Mouse (Mus musculus) midbrain, embryonic 12.5 days (tissue): Measurements from ENCODE around the gene Ppp6r1. TPM values are rescaled to one million over a fixed set of nuclear protein-coding genes. Genes with fewer than 3 reads are reported as not detected.

Experiments
- ATAC-seq: fragments of 200-750 bp; cut with Nextera tagmentation; 2 replicates; pipeline ENCODE4 v1.8.0; 2017; ENCODE audit warnings: low read depth, moderate TSS enrichment, moderate library complexity; ENCODE audit not compliant: low FRiP score
- H3K27ac ChIP-seq: fragments of 300-500 bp; sonication (generic); replicated peaks from 2 replicates; pipeline ENCODE4 v1.5.1; 2016; ENCODE audit warnings: mild to moderate bottlenecking
- H3K27me3 ChIP-seq: fragments of 300-500 bp; sonication (generic); 2 replicates; pipeline ENCODE4 v1.6.1; 2016; ENCODE audit warnings: mild to moderate bottlenecking
- H3K36me3 ChIP-seq: fragments of 300-500 bp; sonication (generic); 2 replicates; pipeline ENCODE4 v1.6.1; 2016
- H3K4me1 ChIP-seq: fragments of 300-500 bp; sonication (generic); 2 replicates; pipeline ENCODE4 v1.6.1; 2016
- H3K4me2 ChIP-seq: fragments of 300-500 bp; sonication (generic); replicated peaks from 2 replicates; pipeline ENCODE4 v1.6.1; 2016; ENCODE audit warnings: mild to moderate bottlenecking, moderate library complexity
- H3K4me3 ChIP-seq: fragments of 300-500 bp; sonication (generic); 2 replicates; pipeline ENCODE4 v1.5.1; 2016; ENCODE audit warnings: mild to moderate bottlenecking
- H3K9ac ChIP-seq: fragments of 300-500 bp; sonication (generic); replicated peaks from 2 replicates; pipeline ENCODE4 v1.6.1; 2016; ENCODE audit warnings: mild to moderate bottlenecking, moderate library complexity
- H3K9me3 ChIP-seq: fragments of 300-500 bp; sonication (generic); 2 replicates; pipeline ENCODE4 v1.6.1; 2016; ENCODE audit warnings: mild to moderate bottlenecking
- WGBS: fragments of 180-500 bp; shearing (Covaris S2); methylation state at CpG from one replicate; pipeline ENCODE4 v1.1.7; 2016; 5-methylcytosine and 5-hydroxymethylcytosine counted together
- polyA plus RNA-seq: library from polyadenylated mRNA; unstranded; fragments of >200 nt; fragmentation: Nextera tagmentation; extraction: Ambion mirVana; gene quantifications from 2 replicates; pipeline ENCODE4 v1.2.1, GENCODE M21; 2016

The Ppp6r1 gene
- 13.8 and 13.9 TPM in 2 replicates for polyA plus RNA-seq

DNA sequence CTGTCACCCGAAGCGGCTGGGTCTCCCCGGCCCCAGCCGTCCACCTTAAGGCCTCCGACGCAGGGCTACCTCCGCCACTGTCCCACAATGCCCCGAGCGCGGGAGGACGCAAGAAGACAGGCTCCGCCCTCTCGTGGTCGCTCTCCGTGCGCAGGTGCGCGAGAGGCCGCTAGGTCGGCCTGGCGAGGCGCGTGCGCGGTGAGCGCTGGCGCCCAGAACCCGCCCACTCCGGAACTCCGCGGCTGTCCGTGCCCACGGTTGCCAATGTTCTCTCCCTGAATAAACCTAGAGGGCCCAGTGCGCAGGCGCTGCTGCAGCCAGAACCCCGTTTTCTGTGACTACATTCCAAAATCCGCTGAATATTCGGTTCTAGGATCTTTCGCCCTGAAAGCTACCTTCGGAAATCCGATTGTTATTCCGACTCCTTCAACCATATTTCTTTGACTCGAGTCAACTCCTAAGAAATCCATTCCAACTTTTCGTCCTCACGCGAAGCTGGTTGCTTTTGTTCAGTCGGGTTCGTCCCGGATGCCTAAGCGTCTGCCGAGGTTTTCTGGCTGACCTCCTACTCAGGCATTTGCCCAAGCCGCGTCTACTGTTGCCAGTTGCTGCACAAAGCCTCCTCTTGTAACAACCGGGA is at the start of gene Ppp6r1:
Gene Ppp6r1, minus strand, starts transcription at position 108 of the 640 bp plus-strand sequence.
- under 1% methylated on average over 54 of the region's 54 CpGs for WGBS

GRCm38 (mm10) chr7:4705098-4705497 is 46.3 kb upstream of the Ppp6r1 start:
- no peak for ATAC-seq
- Histone ChIP-seq H3K4me2 (no peak overlapping the region), H3K4me3 (no peak overlapping the region), H3K27ac (no peak overlapping the region), H3K9me3 (no peaks in the 10 kb centered on the region), H3K9ac (no peak overlapping the region), H3K36me3 (peaks cover 94% of the 10 kb centered on the region), H3K27me3 (no peaks in the 10 kb centered on the region), H3K4me1 (peaks cover 10% of the 10 kb centered on the region)
- 33% methylated on average over 18 of the region's 18 CpGs for WGBS

More for the DNA sequence above, at the start of gene Ppp6r1:
- Histone ChIP-seq H3K27me3 (no peaks in the 10 kb centered on the region), H3K9me3 (no peaks in the 10 kb centered on the region), H3K36me3 (peaks cover 17% of the 10 kb centered on the region), H3K4me1 (peaks cover 34% of the 10 kb centered on the region), H3K9ac (peak within 1 kb of the TSS; percentile 95), H3K4me3 (peak within 1 kb of the TSS; percentile 90), H3K4me2 (peak within 1 kb of the TSS; percentile 87), H3K27ac (peak within 1 kb of the TSS; percentile 95)
- peak; percentile 99 for ATAC-seq

GRCm38 (mm10) chr7:4703195-4703594 is 44.4 kb upstream of the Ppp6r1 start:
- H3K27me3 ChIP-seq, result no peaks in the 10 kb centered on the region
- WGBS, result 90% methylated on average over 7 of the region's 7 CpGs
- no peak overlapping the region for H3K4me3 ChIP-seq

GRCm38 (mm10) chr7:4702334-4702733 is 43.5 kb upstream of the Ppp6r1 start:
- peaks cover 10% of the 10 kb centered on the region for H3K4me1 ChIP-seq
- no peak overlapping the region for H3K27ac ChIP-seq
- no peaks in the 10 kb centered on the region for H3K9me3 ChIP-seq
- H3K4me3 ChIP-seq, result no peak overlapping the region
- H3K9ac ChIP-seq, result no peak overlapping the region; the same call in 1 of the 2 replicates
- no peaks in the 10 kb centered on the region for H3K27me3 ChIP-seq
- ATAC-seq, result no peak
- H3K4me2 ChIP-seq, result no peak overlapping the region
- H3K36me3 ChIP-seq, result peaks cover 92% of the 10 kb centered on the region
- 40% methylated on average over 8 of the region's 8 CpGs for WGBS

More at GRCm38 (mm10) chr7:4703195-4703594, 44.4 kb upstream of the Ppp6r1 start:
- H3K9ac ChIP-seq, result no peak overlapping the region
- no peak overlapping the region for H3K4me2 ChIP-seq
- H3K4me1 ChIP-seq, result peaks cover 10% of the 10 kb centered on the region
- H3K9me3 ChIP-seq, result no peaks in the 10 kb centered on the region
- H3K27ac ChIP-seq, result no peak overlapping the region
- peaks cover 93% of the 10 kb centered on the region for H3K36me3 ChIP-seq
- no peak for ATAC-seq

DNA sequence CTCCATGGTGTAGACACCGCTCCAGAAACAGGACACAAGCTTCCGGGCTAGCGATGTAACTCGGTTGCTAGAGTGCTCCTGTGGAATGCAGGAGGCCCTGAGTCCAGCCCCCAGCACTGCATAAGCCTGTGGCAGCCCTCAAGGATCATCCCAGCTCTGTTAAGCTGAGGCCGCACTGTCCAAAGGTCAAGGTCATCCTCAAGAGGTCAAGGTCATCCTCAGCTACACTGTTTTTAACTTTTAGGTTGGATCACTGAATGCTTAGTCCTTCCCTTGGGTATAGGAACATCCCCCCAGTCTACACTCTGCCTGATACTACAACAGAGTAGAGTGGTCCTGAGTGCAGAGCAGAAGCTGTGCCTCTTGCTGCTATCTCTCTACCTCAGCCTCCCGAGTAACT is 34.2 kb upstream of the Ppp6r1 start:
- H3K4me3 ChIP-seq, result no peak overlapping the region
- no peak overlapping the region for H3K27ac ChIP-seq
- 70% methylated on average over 6 of the region's 6 CpGs for WGBS
- no peaks in the 10 kb centered on the region for H3K9me3 ChIP-seq
- no peaks in the 10 kb centered on the region for H3K27me3 ChIP-seq
- no peak overlapping the region for H3K4me2 ChIP-seq
- no peak for ATAC-seq
- H3K36me3 ChIP-seq, result peaks cover 52% of the 10 kb centered on the region
- peaks cover 18% of the 10 kb centered on the region for H3K4me1 ChIP-seq
- no peak overlapping the region for H3K9ac ChIP-seq

DNA sequence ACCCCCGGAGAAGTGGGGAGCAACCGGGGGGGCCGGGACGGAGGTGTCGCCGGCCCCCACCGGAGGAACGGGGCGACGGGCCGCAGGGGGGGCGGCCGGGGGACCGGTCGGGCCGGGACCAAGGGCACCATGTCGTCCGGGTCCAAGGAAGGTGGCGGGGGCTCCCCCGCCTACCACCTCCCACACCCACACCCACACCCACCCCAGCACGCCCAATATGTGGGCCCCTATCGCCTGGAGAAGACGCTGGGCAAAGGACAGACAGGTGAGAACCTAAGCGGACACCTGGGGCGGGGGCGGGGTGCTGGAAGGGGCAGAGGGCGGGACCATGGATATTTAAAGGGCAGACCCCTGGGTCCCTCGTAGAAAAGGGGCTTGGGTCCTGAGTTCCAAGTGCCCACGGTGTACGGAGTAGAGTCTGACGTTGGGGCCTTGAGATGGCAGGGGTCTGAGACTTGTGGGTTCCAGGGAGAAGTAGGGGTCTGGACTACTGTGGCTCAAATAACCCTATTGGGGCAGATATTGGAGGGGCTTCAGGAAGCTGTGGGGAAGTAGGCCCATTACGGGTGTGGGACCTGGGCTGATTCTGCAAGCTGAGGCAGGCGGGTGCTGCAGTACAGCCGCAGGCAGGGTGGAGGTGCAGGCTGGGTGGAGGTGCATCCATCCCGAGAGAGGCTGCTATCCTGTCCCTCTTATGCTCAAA is 32.3 kb upstream of the Ppp6r1 start:
- H3K4me3 ChIP-seq, result peak overlapping the region; percentile 88
- peak overlapping the region; percentile 100 for H3K9ac ChIP-seq
- 7% methylated on average over 19 of the region's 35 CpGs for WGBS
- H3K27ac ChIP-seq, result peak overlapping the region; percentile 93
- peaks cover 18% of the 10 kb centered on the region for H3K4me1 ChIP-seq
- H3K36me3 ChIP-seq, result peaks cover 35% of the 10 kb centered on the region
- ATAC-seq, result peak; percentile 62
- no peaks in the 10 kb centered on the region for H3K27me3 ChIP-seq
- H3K4me2 ChIP-seq, result peak overlapping the region; percentile 59
- H3K9me3 ChIP-seq, result no peaks in the 10 kb centered on the region

DNA sequence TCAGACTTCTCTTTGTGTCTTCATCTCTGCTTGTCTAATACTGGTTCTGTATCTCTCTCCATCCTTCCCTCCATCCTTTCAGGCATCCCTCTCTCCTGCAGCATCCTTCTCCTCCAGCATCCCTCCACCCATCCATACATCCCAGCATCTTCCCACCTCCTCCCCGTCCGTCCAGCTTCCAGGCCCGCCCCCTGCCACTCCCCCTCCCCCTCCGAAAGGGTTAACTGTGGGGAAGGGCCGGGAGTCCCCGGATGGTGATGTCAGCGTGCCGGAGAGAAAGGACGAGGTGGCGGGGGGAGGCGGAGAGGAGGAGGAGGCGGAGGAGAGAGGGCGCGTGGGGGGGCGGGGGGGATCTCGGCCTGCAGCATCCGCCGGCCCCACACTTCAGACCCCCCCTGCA is 31.6 kb upstream of the Ppp6r1 start, which contains the start of gene Brsk1:
Gene Brsk1, plus strand, starts transcription at position 218 of the 400 bp plus-strand sequence.
- H3K9ac ChIP-seq, result peak within 1 kb of the TSS; percentile 100
- no peaks in the 10 kb centered on the region for H3K27me3 ChIP-seq
- H3K9me3 ChIP-seq, result no peaks in the 10 kb centered on the region
- H3K27ac ChIP-seq, result peak within 1 kb of the TSS; percentile 93
- peak; percentile 89 for ATAC-seq
- peaks cover 28% of the 10 kb centered on the region for H3K36me3 ChIP-seq
- H3K4me1 ChIP-seq, result peaks cover 18% of the 10 kb centered on the region
- peak within 1 kb of the TSS; percentile 88 for H3K4me3 ChIP-seq
- WGBS, result 3% methylated on average over 5 of the region's 18 CpGs
- H3K4me2 ChIP-seq, result peak within 1 kb of the TSS; percentile 59

- Histone ChIP-seq H3K4me2 (peak within 1 kb of the TSS; percentile 85), H3K4me3 (peak within 1 kb of the TSS; percentile 73), H3K9ac (peak within 1 kb of the TSS; percentile 58), H3K36me3 (peaks cover 28% of the 10 kb centered on the region; the same call in 1 of the 2 replicates), H3K4me1 (peaks cover 7% of the 10 kb centered on the region), H3K9me3 (no peaks in the 10 kb centered on the region), H3K27me3 (no peaks in the 10 kb centered on the region), H3K27ac (peak within 1 kb of the TSS; percentile 73)
- WGBS, result under 1% methylated on average over 32 of the region's 32 CpGs
- ATAC-seq, result peak; percentile 98
These were observed 26.0 kb upstream of the Ppp6r1 start, which contains the start of gene Hspbp1 for GRCm38 (mm10) chr7:4684632-4685417. Hspbp1 (minus strand) TSS chr7:4685068.

- Histone ChIP-seq H3K9ac (peak overlapping the region; percentile 58; the same call in 1 of the 2 replicates), H3K4me2 (peak overlapping the region; percentile 85), H3K4me3 (peak overlapping the region; percentile 73), H3K4me1 (peaks cover 7% of the 10 kb centered on the region), H3K27ac (no peak overlapping the region), H3K9me3 (no peaks in the 10 kb centered on the region), H3K27me3 (no peaks in the 10 kb centered on the region), H3K36me3 (peaks cover 29% of the 10 kb centered on the region; the same call in 1 of the 2 replicates)
- no peak for ATAC-seq
- under 1% methylated on average over 13 of the region's 13 CpGs for WGBS
These were observed 25.4 kb upstream of the Ppp6r1 start for GRCm38 (mm10) chr7:4684203-4684602.

DNA sequence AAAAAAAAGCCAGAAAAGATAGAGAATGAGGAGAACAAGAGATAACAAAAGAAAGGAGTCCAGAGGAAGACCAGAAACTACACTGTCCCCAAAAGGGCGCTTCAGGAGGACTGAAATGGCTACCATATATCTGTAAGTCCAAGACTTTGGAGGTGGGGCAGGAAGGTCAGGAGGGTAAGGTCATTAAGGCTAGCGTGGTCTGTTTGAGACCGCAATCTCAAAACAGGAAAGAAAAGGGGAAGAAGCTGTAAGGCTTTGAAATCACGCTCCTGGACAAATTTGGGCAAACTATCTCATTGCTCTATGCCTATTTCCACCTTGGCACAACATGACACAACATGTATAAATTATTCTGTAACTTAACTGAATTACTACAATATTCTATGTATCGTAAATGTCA is 24.5 kb upstream of the Ppp6r1 start:
- 96% methylated on average over 5 of the region's 5 CpGs for WGBS
- no peak overlapping the region for H3K4me3 ChIP-seq
- H3K36me3 ChIP-seq, result peaks cover 29% of the 10 kb centered on the region; the same call in 1 of the 2 replicates
- no peak overlapping the region for H3K27ac ChIP-seq
- H3K27me3 ChIP-seq, result no peaks in the 10 kb centered on the region
- no peaks in the 10 kb centered on the region for H3K9me3 ChIP-seq
- no peak overlapping the region for H3K4me2 ChIP-seq
- no peak for ATAC-seq
- H3K9ac ChIP-seq, result no peak overlapping the region
- peaks cover 7% of the 10 kb centered on the region for H3K4me1 ChIP-seq

GRCm38 (mm10) chr7:4675200-4675599 is 16.4 kb upstream of the Ppp6r1 start:
- Histone ChIP-seq H3K4me3 (no peak overlapping the region), H3K36me3 (peaks cover 73% of the 10 kb centered on the region), H3K27ac (no peak overlapping the region), H3K27me3 (no peaks in the 10 kb centered on the region), H3K9ac (no peak overlapping the region), H3K9me3 (no peaks in the 10 kb centered on the region), H3K4me1 (no peaks in the 10 kb centered on the region), H3K4me2 (no peak overlapping the region)
- WGBS, result 95% methylated on average over 7 of the region's 7 CpGs
- no peak for ATAC-seq
